Mouse (Mus musculus) CH12F3 (cell line): ENCODE measurements around the gene Dqx1.

Experiments used
- in situ Hi-C: fragments of 300-500 bp; cut with MboI; formaldehyde crosslinking; loops from 2 replicates; pipeline ENCODE4 v1.14.3; 2020; ENCODE audit warnings: low sequenced_read_pairs

The Dqx1 gene

GRCm38 (mm10) chr6:83069488-83070246 is 12.0 kb downstream of the Dqx1 start:
- in situ Hi-C loops = no loop called here

DNA sequence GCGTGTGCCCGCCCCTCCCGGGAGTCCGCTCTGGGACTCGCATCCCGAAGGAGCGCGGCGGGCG is 12.4 kb downstream of the Dqx1 start, which contains the start of gene Tlx2:
Gene Tlx2 (minus strand): TSS at position 47 of the 64 bp plus-strand sequence.
- in situ Hi-C loops = no loop called here

DNA sequence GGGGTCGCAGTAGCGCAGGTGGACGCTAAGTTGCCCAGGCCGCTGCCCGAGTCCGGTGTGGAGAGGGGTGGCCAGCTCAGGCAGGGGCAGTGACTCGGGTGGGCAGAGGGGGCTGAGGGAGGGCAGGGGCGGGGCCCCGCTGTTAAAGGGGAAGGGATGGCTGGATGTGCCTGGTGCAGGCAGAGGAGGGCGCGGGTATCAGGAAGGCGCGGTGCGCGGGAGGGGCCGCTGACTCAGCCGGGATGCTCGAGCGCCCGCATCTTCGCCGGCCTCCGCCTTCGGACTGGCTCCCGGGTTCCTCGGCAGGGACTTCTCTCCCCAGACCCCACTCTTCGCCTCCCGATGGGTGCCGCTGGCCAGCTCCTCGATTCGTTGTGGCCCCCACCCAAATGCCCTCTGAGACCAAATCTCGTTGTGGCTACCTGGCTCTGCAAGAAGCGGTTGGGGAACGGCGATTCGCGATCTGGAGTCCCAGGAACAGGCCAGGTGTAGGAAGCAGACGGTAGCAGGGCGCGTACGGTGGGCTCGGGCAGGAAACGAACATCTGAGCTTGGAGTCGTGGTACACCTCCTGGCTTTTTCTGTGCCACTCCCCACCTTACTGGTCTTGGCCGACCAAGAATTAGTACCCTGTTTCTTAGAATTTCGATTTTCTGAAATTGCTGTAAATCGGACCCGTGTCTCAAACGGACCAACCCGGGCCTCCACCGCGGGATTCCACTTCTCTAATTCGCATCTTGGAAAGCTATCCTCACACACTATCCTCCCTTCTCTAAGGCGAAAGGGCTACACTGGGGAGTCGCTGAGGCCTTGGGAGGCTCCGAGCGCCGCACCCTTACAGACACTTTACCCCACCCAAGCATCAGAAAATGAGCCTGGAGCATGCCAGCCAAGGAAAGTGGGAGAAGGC is 12.9 kb downstream of the Dqx1 start:
- in situ Hi-C loops = no loop called here

- in situ Hi-C loops = no loop called here
Measured at GRCm38 (mm10) chr6:83071220-83071619, 13.6 kb downstream of the Dqx1 start.

DNA sequence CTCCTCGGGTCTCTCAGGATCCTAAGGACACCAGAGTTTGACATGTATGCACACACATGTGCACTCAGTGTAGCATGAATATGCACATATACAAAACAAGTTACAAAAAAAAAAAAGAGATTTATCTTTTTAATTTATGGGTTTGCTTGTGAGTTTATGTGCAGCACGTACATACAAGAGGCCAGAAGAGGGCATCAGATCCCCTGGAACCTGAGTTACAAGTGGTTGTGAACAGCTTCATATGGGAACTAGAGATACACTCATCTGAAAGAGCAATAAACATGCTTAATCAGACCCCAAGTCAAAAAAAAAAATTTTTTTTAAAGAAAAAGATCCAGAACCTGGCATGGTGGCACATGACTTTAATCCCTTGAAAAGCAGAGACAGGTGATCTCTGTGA is 17.3 kb downstream of the Dqx1 start:
- in situ Hi-C loops = no loop called here

DNA sequence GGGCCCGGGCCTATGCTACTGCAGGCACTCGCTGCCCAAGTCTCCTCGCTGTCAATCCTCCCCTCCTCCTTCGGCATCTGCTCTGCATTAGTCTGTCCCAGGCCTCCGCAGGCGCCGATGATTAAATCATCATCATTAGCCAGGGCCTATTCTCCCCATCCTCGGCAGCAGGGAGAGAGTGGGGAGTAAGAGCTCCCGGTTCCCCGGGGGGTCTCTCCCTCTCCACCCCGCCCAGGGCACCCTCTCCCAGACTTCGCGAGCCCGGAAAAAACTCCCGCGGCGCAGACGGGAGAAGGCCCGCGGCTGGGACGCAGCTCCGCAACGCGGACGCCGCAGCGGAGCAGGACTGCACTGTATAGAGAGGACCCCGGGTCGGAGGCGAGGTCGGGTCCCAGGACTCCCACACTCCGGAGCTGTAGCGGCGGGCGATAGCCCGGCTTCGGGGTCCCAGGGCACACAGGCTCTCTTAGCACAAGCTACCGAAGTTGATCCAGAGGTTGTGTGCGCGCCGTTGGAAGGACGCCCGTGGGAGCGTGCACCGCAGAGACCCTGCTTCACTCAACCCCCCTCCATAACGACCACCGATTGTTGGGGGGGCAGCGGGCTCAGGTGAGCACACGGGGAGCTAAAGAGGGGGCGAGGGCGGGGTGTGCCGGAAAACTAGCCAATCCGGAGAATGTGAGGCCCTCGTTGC is 20.1 kb downstream of the Dqx1 start, which contains the start of gene Pcgf1:
Gene Pcgf1 (plus strand): TSS at position 240 of the 694 bp plus-strand sequence.
- in situ Hi-C loops = no loop called here

- in situ Hi-C loops = no loop called here
Measured at GRCm38 (mm10) chr6:83078324-83078858, 20.7 kb downstream of the Dqx1 start.

- in situ Hi-C loops = no loop called here
Measured at GRCm38 (mm10) chr6:83080210-83080609, 22.6 kb downstream of the Dqx1 start.

GRCm38 (mm10) chr6:83083497-83083896 is 25.9 kb downstream of the Dqx1 start:
- in situ Hi-C loops = no loop called here

- in situ Hi-C loops = no loop called here
Measured at GRCm38 (mm10) chr6:83084477-83084876, 26.8 kb downstream of the Dqx1 start.

DNA sequence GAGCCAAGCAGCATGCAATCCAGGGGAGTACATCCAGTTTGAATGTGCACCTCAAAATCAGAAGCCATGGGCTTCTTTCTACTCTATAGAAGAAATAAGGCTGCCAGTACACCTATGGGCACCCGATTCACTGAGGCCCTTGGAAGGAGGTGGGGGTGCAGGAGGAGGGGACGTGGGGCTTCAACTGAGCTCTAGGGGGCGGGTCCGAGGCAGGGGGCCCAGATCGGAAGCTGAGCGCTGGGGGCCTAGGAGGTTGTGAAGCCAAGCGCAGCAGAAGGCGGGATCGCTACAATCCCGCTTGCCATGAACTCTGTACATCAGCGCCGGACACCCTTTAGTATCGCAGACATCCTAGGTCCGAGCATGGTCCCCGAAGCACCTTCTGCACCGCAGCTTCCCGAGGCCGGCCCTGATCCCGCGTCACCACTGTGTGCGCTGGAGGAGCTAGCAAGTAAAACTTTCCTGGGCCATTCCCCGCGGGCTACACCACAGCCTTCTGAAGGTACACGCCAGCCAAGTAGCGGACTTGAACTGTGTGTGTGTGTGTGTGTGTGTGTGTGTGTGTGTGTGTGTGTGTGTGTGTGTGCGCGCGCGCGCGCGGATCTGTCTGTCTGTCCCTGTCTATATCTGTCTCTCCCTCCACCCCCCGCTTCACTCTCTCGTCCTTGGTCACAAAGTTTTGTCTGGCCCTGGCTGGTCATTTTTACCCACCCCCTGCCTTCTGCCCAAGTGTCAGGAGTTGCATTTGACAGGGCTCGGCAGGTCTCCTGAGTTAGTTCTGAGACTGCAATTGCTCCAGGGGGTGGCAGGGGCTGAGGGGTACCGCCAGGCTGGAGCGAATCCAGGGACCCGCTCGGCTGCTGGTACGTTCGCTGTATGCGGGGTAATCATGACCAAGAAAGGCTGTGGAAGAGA is 28.7 kb downstream of the Dqx1 start, which contains the start of gene Lbx2:
Gene Lbx2 (plus strand): TSS at position 247 of the 915 bp plus-strand sequence.
- in situ Hi-C loops = no loop called here

GRCm38 (mm10) chr6:83087205-83087925 is 29.7 kb downstream of the Dqx1 start:
- in situ Hi-C loops = no loop called here

DNA sequence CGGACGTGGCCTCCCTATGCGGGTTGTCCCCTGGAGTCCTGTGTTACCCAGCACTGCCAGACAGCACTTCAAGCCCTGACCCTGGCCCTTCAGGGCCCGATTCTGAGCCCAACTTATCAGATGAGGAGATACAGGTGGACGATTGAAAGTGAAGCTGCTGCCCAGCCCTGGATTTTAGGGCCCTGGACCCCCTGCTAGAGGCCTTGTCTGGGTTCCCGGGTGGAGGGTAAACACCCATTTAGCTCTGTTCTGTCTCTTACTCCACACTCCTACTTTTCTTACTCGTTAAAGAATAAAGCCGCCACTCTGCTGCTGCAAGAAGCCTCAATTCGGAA is 30.2 kb downstream of the Dqx1 start:
- in situ Hi-C loops = no loop called here

GRCm38 (mm10) chr6:83092416-83093127 is 34.9 kb downstream of the Dqx1 start:
- in situ Hi-C loops = no loop called here

- in situ Hi-C loops = no loop called here
Measured at GRCm38 (mm10) chr6:83095968-83096367, 38.3 kb downstream of the Dqx1 start.

GRCm38 (mm10) chr6:83098411-83098810 is 40.8 kb downstream of the Dqx1 start:
- in situ Hi-C loops = no loop called here

DNA sequence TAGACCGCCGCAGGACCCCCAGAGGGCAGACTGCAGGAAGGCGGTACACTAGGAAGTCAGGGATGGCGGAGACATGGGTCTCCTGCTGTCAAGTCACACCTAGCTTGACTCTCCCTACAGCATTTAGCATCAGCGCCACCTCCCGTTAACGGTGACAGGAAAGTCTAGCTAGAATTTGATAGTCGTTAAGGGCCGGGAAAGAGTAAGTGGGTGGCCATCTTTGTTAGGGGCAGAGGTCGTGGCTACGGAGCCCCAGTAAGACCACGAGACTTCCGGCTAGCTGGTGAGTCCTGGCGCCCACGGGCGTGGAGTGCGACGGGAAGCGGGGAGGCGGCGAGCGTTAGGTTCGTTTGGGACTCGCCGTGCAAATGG is 43.7 kb downstream of the Dqx1 start, which contains the start of the genes Ccdc142 and Gm42688:
Gene Ccdc142 (plus strand): TSS at position 286 of the 372 bp plus-strand sequence.
Gene Gm42688 (plus strand): TSS at position 302 of the 372 bp plus-strand sequence.
- in situ Hi-C loops = no loop called here

DNA sequence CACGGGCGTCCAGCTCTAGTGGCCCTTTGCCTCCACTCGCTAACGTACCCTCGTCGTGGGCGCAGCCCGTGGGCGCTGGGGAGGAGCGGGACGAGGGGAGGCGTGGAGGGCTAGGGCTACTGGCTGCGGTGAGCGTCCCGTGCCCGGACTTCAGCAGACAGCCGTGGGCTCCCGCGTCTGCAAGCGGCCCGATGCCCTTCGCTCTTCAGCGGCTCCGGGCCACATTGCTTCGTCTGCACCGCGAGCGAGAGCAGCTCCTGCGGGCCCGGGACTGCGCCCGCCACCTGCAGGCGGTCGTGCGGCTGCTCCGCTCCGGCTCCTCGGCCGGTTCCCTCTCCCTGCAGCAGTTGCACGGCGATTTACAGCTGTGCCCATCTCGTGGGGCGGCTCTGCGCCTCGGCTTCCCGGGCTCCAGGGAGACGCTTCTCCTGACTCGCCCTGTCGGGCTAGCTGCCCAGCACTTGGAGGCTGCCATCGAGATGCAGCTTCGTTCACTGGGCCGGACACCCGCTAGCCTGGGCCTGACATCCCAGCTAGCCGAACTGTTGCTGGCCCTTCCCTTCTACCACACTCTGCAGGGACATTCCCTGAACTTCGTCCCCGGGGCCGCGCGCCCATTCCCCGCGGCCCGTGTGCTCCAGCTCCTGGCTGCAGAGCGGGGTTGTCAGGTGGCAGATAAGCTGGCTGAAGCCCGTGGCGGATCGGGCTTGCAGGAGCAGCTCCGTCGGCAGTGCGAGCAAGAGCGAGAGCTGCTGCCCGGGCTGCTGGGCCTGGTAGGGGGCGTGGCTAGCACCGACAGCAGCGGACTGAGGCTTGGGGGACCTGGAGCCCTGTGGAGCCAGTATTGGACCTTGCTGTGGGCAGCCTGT is 44.3 kb downstream of the Dqx1 start:
- in situ Hi-C loops = no loop called here
